Mouse (Mus musculus): ENCODE results near the gene Olfr763. TPM values are rescaled to one million over a fixed set of nuclear protein-coding genes. Genes with fewer than 3 reads are reported as not detected.
"Not testable (repeated sequence)": the region's sequence is repeated elsewhere in the genome, so short reads cannot be mapped to it uniquely, and the experiment has no call there.

Olfr763 gene
- polyA plus RNA-seq, 1 experiment from 2014 or later, result not detected

- 59% methylated on average over 3 of the region's 3 CpGs for WGBS
Observed at GRCm38 (mm10) chr10:128976395-128976794, 34.2 kb upstream of the Olfr763 start.

GRCm38 (mm10) chr10:128977522-128978114 lies 33.0 kb upstream of the Olfr763 start:
- Histone ChIP-seq H3K4me2 (replicated peaks; ENCODE audit: low read depth) (no peak overlapping the region), H3K27me3 (ENCODE audit: control insufficient read depth, insufficient read depth, low read length) (no peaks in the 10 kb centered on the region), H3K27ac (replicated peaks) (no peak overlapping the region), H3K4me3 (ENCODE audit: low read depth, low read length) (no peak overlapping the region), H3K9me3 (ENCODE audit: control insufficient read depth, low read length) (no peaks in the 10 kb centered on the region), H3K36me3 (ENCODE audit: control insufficient read depth, insufficient read depth, low read length) (no peaks in the 10 kb centered on the region), H3K9ac (ENCODE audit: low read length) (no peak overlapping the region), H3K4me1 (replicated peaks; ENCODE audit: control insufficient read depth, insufficient read depth) (no peaks in the 10 kb centered on the region)
- DNase-seq (ENCODE audit: low spot score) (peak; percentile 57), ATAC-seq (ENCODE audit: low FRiP score, low TSS enrichment) (peak; percentile 76)
- TF ChIP-seq EP300 (optimal IDR thresholded peaks at IDR 0.05) (no peak), CTCF (IDR thresholded peaks at IDR 0.05; ENCODE audit: low read depth) (peak; percentile 97)
- WGBS, result 16% methylated on average over 9 of the region's 9 CpGs

More at GRCm38 (mm10) chr10:128976395-128976794, 34.2 kb upstream of the Olfr763 start:
- Histone ChIP-seq H3K27ac (replicated peaks) (no peak overlapping the region), H3K4me1 (replicated peaks; ENCODE audit: control insufficient read depth, insufficient read depth) (no peaks in the 10 kb centered on the region), H3K4me3 (ENCODE audit: low read depth, low read length) (no peak overlapping the region), H3K4me2 (replicated peaks; ENCODE audit: low read depth) (no peak overlapping the region), H3K9me3 (ENCODE audit: control insufficient read depth, low read length) (no peaks in the 10 kb centered on the region), H3K9ac (ENCODE audit: low read length) (no peak overlapping the region), H3K27me3 (ENCODE audit: control insufficient read depth, insufficient read depth, low read length) (no peaks in the 10 kb centered on the region), H3K36me3 (ENCODE audit: control insufficient read depth, insufficient read depth, low read length) (no peaks in the 10 kb centered on the region)
- no peak for DNase-seq (ENCODE audit: low spot score)
- ATAC-seq (ENCODE audit: low FRiP score, low TSS enrichment), result no peak
- TF ChIP-seq CTCF (IDR thresholded peaks at IDR 0.05; ENCODE audit: low read depth) (no peak), EP300 (optimal IDR thresholded peaks at IDR 0.05) (no peak)

GRCm38 (mm10) chr10:128980644-128981365 lies 29.8 kb upstream of the Olfr763 start:
- DNase-seq (ENCODE audit: low spot score) (no peak), ATAC-seq (ENCODE audit: low FRiP score, low TSS enrichment) (peak; percentile 77)
- Histone ChIP-seq H3K27me3 (ENCODE audit: control insufficient read depth, insufficient read depth, low read length) (no peaks in the 10 kb centered on the region), H3K9me3 (ENCODE audit: control insufficient read depth, low read length) (no peaks in the 10 kb centered on the region), H3K9ac (ENCODE audit: low read length) (no peak overlapping the region), H3K4me3 (ENCODE audit: low read depth, low read length) (no peak overlapping the region), H3K27ac (replicated peaks) (no peak overlapping the region), H3K4me2 (replicated peaks; ENCODE audit: low read depth) (no peak overlapping the region), H3K36me3 (ENCODE audit: control insufficient read depth, insufficient read depth, low read length) (no peaks in the 10 kb centered on the region), H3K4me1 (replicated peaks; ENCODE audit: control insufficient read depth, insufficient read depth) (no peaks in the 10 kb centered on the region)
- WGBS, result 51% methylated on average over 3 of the region's 3 CpGs
- TF ChIP-seq CTCF (IDR thresholded peaks at IDR 0.05; ENCODE audit: low read depth) (no peak), EP300 (optimal IDR thresholded peaks at IDR 0.05) (no peak)

GRCm38 (mm10) chr10:128989131-128989530 lies 21.5 kb upstream of the Olfr763 start, which contains the start of gene Olfr9:
Gene Olfr9 (plus strand): TSS chr10:128989431.
- not testable (repeated sequence) for DNase-seq (ENCODE audit: low spot score); H3K36me3 ChIP-seq (ENCODE audit: control insufficient read depth, insufficient read depth, low read length); ATAC-seq (ENCODE audit: low FRiP score, low TSS enrichment); H3K27ac ChIP-seq (replicated peaks); H3K4me2 ChIP-seq (replicated peaks; ENCODE audit: low read depth); H3K9me3 ChIP-seq (ENCODE audit: control insufficient read depth, low read length); H3K4me3 ChIP-seq (ENCODE audit: low read depth, low read length); H3K4me1 ChIP-seq (replicated peaks; ENCODE audit: control insufficient read depth, insufficient read depth); H3K27me3 ChIP-seq (ENCODE audit: control insufficient read depth, insufficient read depth, low read length); H3K9ac ChIP-seq (ENCODE audit: low read length)
- 38% methylated on average over 1 of the region's 1 CpGs for WGBS

- WGBS, result 68% methylated on average over 5 of the region's 10 CpGs
- ATAC-seq (ENCODE audit: low FRiP score, low TSS enrichment), result peak; percentile 29; the same call in 1 of the 2 replicates
- not testable (repeated sequence) for DNase-seq (ENCODE audit: low spot score); H3K36me3 ChIP-seq (ENCODE audit: control insufficient read depth, insufficient read depth, low read length); H3K4me3 ChIP-seq (ENCODE audit: low read depth, low read length); H3K9ac ChIP-seq (ENCODE audit: low read length); H3K27ac ChIP-seq (replicated peaks); H3K9me3 ChIP-seq (ENCODE audit: control insufficient read depth, low read length); H3K4me1 ChIP-seq (replicated peaks; ENCODE audit: control insufficient read depth, insufficient read depth); H3K4me2 ChIP-seq (replicated peaks; ENCODE audit: low read depth); H3K27me3 ChIP-seq (ENCODE audit: control insufficient read depth, insufficient read depth, low read length)
Observed at GRCm38 (mm10) chr10:128990129-128990850, 20.3 kb upstream of the Olfr763 start.

GRCm38 (mm10) chr10:128990994-128991393 lies 19.6 kb upstream of the Olfr763 start:
- ATAC-seq (ENCODE audit: low FRiP score, low TSS enrichment), result no peak
- Histone ChIP-seq H3K4me2 (replicated peaks; ENCODE audit: low read depth) (no peak overlapping the region), H3K36me3 (ENCODE audit: control insufficient read depth, insufficient read depth, low read length) (no peaks in the 10 kb centered on the region), H3K4me3 (ENCODE audit: low read depth, low read length) (no peak overlapping the region), H3K9ac (ENCODE audit: low read length) (no peak overlapping the region), H3K9me3 (ENCODE audit: control insufficient read depth, low read length) (no peaks in the 10 kb centered on the region), H3K27ac (replicated peaks) (no peak overlapping the region), H3K27me3 (ENCODE audit: control insufficient read depth, insufficient read depth, low read length) (no peaks in the 10 kb centered on the region), H3K4me1 (replicated peaks; ENCODE audit: control insufficient read depth, insufficient read depth) (no peaks in the 10 kb centered on the region)
- TF ChIP-seq CTCF (IDR thresholded peaks at IDR 0.05; ENCODE audit: low read depth), result no peak
- no peak for TF ChIP-seq EP300 (optimal IDR thresholded peaks at IDR 0.05)
- DNase-seq (ENCODE audit: low spot score), result no peak
